Mouse (Mus musculus) neural tube, embryonic 14.5 days (tissue): ENCODE data around the gene Cpt1a. TPM values are rescaled to one million over a fixed set of nuclear protein-coding genes. Genes with fewer than 3 reads are reported as not detected.

ENCODE experiments used
- ATAC-seq: fragments of 200-750 bp; cut with Nextera tagmentation; 2 replicates; pipeline ENCODE4 v1.8.0; 2017; ENCODE audit warnings: low read depth, mild to moderate bottlenecking, moderate TSS enrichment, moderate library complexity
- H3K27ac ChIP-seq: fragments of 300-500 bp; sonication (generic); 2 replicates; pipeline ENCODE4 v1.5.1; 2014; ENCODE audit warnings: low read depth, mild to moderate bottlenecking, control low read depth, low read length, moderate library complexity, mixed read lengths
- H3K27me3 ChIP-seq: fragments of 300-500 bp; sonication (generic); 2 replicates; pipeline ENCODE4 v1.6.1; 2014; ENCODE audit warnings: low read length; ENCODE audit not compliant: control insufficient read depth, insufficient read depth
- H3K36me3 ChIP-seq: fragments of 300-500 bp; sonication (generic); 2 replicates; pipeline ENCODE4 v1.6.1; 2014; ENCODE audit warnings: low read length, mixed read lengths; ENCODE audit not compliant: control insufficient read depth, insufficient read depth
- H3K4me1 ChIP-seq: fragments of 300-500 bp; sonication (generic); 2 replicates; pipeline ENCODE4 v1.6.1; 2014; ENCODE audit warnings: low read length; ENCODE audit not compliant: control insufficient read depth, insufficient read depth
- H3K4me2 ChIP-seq: fragments of 300-500 bp; sonication (generic); 2 replicates; pipeline ENCODE4 v1.6.1; 2014; ENCODE audit warnings: mild to moderate bottlenecking, low read depth, low read length, control low read depth
- H3K4me3 ChIP-seq: fragments of 300-500 bp; sonication (generic); 2 replicates; pipeline ENCODE4 v1.5.1; 2014; ENCODE audit warnings: low read depth, low read length, control low read depth, mixed read lengths
- H3K9ac ChIP-seq: fragments of 300-500 bp; sonication (generic); replicated peaks from 2 replicates; pipeline ENCODE4 v1.6.1; 2014; ENCODE audit warnings: low read depth, mild to moderate bottlenecking, control low read depth, low read length, mixed read lengths
- H3K9me3 ChIP-seq: fragments of 300-500 bp; sonication (generic); 2 replicates; pipeline ENCODE4 v1.6.1; 2016; ENCODE audit warnings: low read length; ENCODE audit not compliant: control insufficient read depth
- WGBS: fragments of 180-500 bp; shearing (Covaris S2); extraction: QIAGEN DNeasy Blood & Tissue Kit; methylation state at CpG from one replicate; pipeline ENCODE4 v1.1.7; 2014; 5-methylcytosine and 5-hydroxymethylcytosine counted together
- polyA plus RNA-seq: library from polyadenylated mRNA; unstranded; fragments of >200 nt; fragmentation: Nextera tagmentation; extraction: Ambion mirVana; gene quantifications from 2 replicates; pipeline ENCODE4 v1.2.1, GENCODE M21; 2014

Gene Cpt1a
- polyA plus RNA-seq, 1 experiment from 2014 or later, result 10.0 TPM

- no peaks in the 10 kb centered on the region for H3K9me3 ChIP-seq
Observed at GRCm38 (mm10) chr19:3334550-3334949, 12.4 kb downstream of the Cpt1a start.

GRCm38 (mm10) chr19:3335917-3336316 is 13.8 kb downstream of the Cpt1a start:
- Histone ChIP-seq H3K4me2 (no peak overlapping the region), H3K36me3 (no peaks in the 10 kb centered on the region), H3K4me1 (0 out of 2 replicates have a peak, but pooled peaks cover 5% of the 10 kb centered on the region), H3K9me3 (no peaks in the 10 kb centered on the region), H3K27me3 (no peaks in the 10 kb centered on the region), H3K4me3 (no peak overlapping the region), H3K9ac (no peak overlapping the region), H3K27ac (no peak overlapping the region)
- no peak for ATAC-seq
- WGBS, result 72% methylated on average over 1 of the region's 1 CpGs

More at GRCm38 (mm10) chr19:3334550-3334949, 12.4 kb downstream of the Cpt1a start:
- no peaks in the 10 kb centered on the region for H3K36me3 ChIP-seq
- no peak overlapping the region for H3K4me2 ChIP-seq
- 91% methylated on average over 4 of the region's 4 CpGs for WGBS
- H3K27ac ChIP-seq, result no peak overlapping the region
- no peaks in the 10 kb centered on the region for H3K27me3 ChIP-seq
- 0 out of 2 replicates have a peak, but pooled peaks cover 5% of the 10 kb centered on the region for H3K4me1 ChIP-seq
- no peak for ATAC-seq
- H3K4me3 ChIP-seq, result no peak overlapping the region
- no peak overlapping the region for H3K9ac ChIP-seq

GRCm38 (mm10) chr19:3336485-3337255 is 14.5 kb downstream of the Cpt1a start:
- H3K4me2 ChIP-seq, result no peak overlapping the region
- WGBS, result 68% methylated on average over 8 of the region's 8 CpGs
- H3K4me1 ChIP-seq, result 0 out of 2 replicates have a peak, but pooled peaks cover 5% of the 10 kb centered on the region
- ATAC-seq, result no peak
- H3K9me3 ChIP-seq, result no peaks in the 10 kb centered on the region
- H3K27ac ChIP-seq, result no peak overlapping the region
- no peaks in the 10 kb centered on the region for H3K27me3 ChIP-seq
- no peak overlapping the region for H3K9ac ChIP-seq
- H3K36me3 ChIP-seq, result no peaks in the 10 kb centered on the region
- no peak overlapping the region for H3K4me3 ChIP-seq

GRCm38 (mm10) chr19:3339187-3339586 is 17.1 kb downstream of the Cpt1a start:
- Histone ChIP-seq H3K36me3 (no peaks in the 10 kb centered on the region), H3K27me3 (no peaks in the 10 kb centered on the region), H3K9me3 (no peaks in the 10 kb centered on the region), H3K9ac (no peak overlapping the region), H3K4me3 (no peak overlapping the region), H3K4me1 (0 out of 2 replicates have a peak, but pooled peaks cover 2% of the 10 kb centered on the region), H3K4me2 (no peak overlapping the region), H3K27ac (no peak overlapping the region)
- no peak for ATAC-seq
- 88% methylated on average over 8 of the region's 8 CpGs for WGBS

- no peak overlapping the region for H3K4me2 ChIP-seq
- H3K27me3 ChIP-seq, result no peaks in the 10 kb centered on the region
- no peak overlapping the region for H3K4me3 ChIP-seq
- H3K9me3 ChIP-seq, result no peaks in the 10 kb centered on the region
- WGBS, result 89% methylated on average over 3 of the region's 3 CpGs
- H3K27ac ChIP-seq, result no peak overlapping the region
- no peak overlapping the region for H3K9ac ChIP-seq
- H3K4me1 ChIP-seq, result no peaks in the 10 kb centered on the region
- no peaks in the 10 kb centered on the region for H3K36me3 ChIP-seq
- ATAC-seq, result no peak
Observed at GRCm38 (mm10) chr19:3341021-3341420, 18.9 kb downstream of the Cpt1a start.

- 81% methylated on average over 3 of the region's 3 CpGs for WGBS
- Histone ChIP-seq H3K27ac (no peak overlapping the region), H3K36me3 (no peaks in the 10 kb centered on the region), H3K4me3 (no peak overlapping the region), H3K4me1 (no peaks in the 10 kb centered on the region), H3K4me2 (no peak overlapping the region), H3K9me3 (no peaks in the 10 kb centered on the region), H3K9ac (no peak overlapping the region), H3K27me3 (no peaks in the 10 kb centered on the region)
- ATAC-seq, result no peak
Observed at GRCm38 (mm10) chr19:3343929-3344328, 21.8 kb downstream of the Cpt1a start.

GRCm38 (mm10) chr19:3344636-3345544 is 22.8 kb downstream of the Cpt1a start:
- ATAC-seq, result no peak
- Histone ChIP-seq H3K27me3 (no peaks in the 10 kb centered on the region), H3K4me2 (no peak overlapping the region), H3K27ac (no peak overlapping the region), H3K9ac (no peak overlapping the region), H3K9me3 (no peaks in the 10 kb centered on the region), H3K4me1 (no peaks in the 10 kb centered on the region), H3K36me3 (no peaks in the 10 kb centered on the region), H3K4me3 (no peak overlapping the region)
- 81% methylated on average over 8 of the region's 8 CpGs for WGBS

GRCm38 (mm10) chr19:3347784-3348183 is 25.6 kb downstream of the Cpt1a start:
- ATAC-seq, result no peak
- Histone ChIP-seq H3K4me2 (no peak overlapping the region), H3K27me3 (no peaks in the 10 kb centered on the region), H3K4me3 (no peak overlapping the region), H3K27ac (no peak overlapping the region), H3K9ac (no peak overlapping the region), H3K4me1 (no peaks in the 10 kb centered on the region), H3K9me3 (no peaks in the 10 kb centered on the region), H3K36me3 (no peaks in the 10 kb centered on the region)
- WGBS, result 90% methylated on average over 1 of the region's 1 CpGs
